Mouse (Mus musculus) 416B (cell line): ENCODE measurements at regions not wholly inside any gene's neighbourhood (a gene's known extent, or its start where the extent isn't known, plus 50 kb on each side); places are given as distances from the start of the nearest gene placed in this dataset.

Experiments
- DNase-seq: peaks from one replicate; pipeline ENCODE4 v3.0.0; 2011; ENCODE audit warnings: low read depth

DNA sequence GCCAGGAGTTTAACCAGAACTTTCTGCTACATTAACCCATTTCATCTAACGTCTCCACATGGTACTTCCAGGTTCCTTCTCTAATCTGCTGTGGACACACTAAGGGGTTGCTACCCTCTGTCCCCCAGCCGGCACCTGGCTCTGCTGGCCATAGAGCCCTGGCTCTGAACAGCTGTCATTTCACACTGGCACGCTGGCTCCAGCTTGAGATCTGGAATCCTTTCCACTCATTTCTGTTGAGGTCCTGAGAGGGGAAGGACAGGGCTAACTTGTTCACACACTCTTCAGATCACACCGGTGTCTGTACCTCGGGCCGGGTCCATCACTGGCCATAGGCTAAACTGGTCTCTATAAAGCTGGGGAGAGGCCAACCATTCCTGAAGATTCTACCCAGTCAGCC is 226.6 kb upstream of the Zfp637 start:
- no peak for DNase-seq

DNA sequence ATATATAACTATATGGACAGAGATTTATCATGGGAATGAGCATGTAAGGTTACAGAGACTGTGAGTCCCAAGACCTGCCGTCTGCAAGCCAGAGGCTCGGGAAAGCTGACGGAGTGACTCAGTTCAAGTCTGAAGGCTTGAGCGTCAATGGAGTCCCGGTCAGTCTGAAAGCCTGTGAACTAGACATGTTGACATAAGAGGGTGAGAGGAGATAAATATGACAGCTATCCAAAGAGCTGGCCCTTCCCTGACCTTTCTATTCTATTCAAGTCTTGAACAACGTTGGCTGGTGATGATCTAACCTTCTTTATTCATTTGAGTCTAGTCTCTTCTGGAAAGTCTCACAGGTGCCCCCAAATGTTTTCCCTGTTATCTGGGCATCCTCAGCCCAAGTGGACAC is 223.8 kb upstream of the Zfp637 start:
- no peak for DNase-seq

DNA sequence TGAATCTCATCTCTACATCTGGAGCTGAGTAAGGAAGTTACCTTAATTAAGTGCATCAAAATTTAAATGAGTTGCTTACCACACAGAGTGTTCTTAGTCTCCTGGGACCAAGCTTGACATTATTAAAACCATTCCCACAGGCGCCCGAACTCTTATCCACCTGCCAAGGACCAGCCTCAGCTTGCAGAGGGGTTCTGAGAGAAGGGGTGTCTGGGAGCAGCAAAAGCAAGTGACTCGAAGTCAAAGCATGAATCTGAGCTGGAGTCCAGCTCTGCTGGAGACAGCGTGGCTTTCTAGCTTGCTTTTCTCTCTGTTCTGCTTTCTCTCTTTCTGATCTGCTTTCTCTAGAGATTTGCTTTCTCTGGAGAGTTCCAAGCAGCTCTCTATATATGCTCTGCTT is 223.0 kb upstream of the Zfp637 start:
- no peak for DNase-seq

DNA sequence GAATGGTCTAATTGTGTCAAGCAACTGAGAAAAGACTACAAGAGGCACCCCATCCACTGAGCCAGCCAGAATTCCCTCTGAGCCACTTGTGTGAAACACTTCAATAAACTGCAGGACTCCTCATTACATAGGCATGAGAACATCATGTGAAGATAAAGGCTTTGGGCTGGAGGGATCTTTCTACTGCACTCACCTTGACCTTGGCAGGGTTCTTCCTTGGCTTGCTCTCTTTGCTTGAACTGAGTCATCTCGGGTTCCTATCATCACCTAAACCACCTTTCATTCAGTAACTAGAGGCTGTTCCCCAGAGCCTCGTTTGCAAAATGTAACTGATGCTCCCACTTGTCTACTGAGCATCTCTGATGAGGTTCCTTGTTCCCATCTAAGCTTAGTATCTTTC is 221.4 kb upstream of the Zfp637 start:
- no peak for DNase-seq

DNA sequence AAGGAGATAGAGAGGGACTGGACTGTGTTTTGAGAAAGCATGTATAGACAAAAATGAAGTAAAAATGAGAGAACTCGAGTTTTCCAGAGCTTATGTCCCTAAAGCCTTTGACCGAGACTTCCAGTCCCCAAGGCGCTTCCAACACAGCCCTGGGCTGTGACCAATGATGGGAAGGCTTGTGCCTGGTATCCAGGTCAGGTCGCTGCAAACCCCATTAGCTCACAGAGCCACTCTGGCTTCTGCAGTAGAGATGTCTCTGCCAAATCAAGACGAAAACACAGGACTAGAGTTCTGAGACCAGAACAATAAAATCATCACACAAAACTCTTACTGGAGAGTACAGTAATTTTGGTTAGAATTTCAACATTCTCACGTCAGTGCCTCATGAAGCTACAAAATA is 218.5 kb upstream of the Zfp637 start:
- DNase-seq, result no peak

GRCm38 (mm10) chr6:117622946-117623345 is 218.0 kb upstream of the Zfp637 start:
- no peak for DNase-seq

DNA sequence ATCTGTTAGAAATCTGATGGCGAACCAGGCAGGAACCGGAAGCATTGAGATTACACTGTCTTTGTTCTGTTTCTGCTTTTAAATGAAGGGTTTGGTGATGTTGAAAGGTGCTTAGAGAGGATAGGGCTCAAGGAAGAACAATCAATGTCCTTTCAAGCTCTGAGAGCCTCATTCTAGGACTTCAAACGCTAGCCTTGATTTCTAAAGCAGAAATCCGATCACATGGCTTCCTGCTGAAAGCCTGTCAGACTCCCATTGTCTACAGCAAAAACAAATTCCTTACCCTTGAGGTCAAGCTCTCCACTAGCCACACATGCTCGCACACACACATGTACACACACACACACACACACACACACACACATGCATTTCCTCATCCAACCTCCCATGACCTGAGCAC is 215.3 kb upstream of the Zfp637 start:
- DNase-seq, result no peak

- no peak for DNase-seq
Observed at GRCm38 (mm10) chr6:117627461-117627860, 213.5 kb upstream of the Zfp637 start.

DNA sequence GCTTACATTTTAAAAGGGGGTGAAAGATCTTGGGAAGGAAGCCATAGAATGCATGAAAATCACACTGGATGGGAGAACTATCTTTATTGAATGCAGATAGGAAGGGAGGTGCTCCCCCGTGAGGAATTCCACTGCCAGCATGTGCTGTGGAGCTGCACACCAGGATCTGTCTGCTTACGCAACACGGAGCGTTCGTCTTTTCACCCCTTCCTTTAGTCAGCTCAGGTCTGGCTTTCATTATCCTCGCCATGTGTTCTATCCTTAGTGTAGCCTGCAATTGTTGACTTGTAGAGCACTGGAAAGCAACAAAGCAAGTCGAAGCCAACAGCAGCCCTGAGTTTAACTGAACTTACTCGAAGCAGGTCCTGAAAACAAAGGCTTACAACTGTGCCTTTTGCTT is 194.4 kb upstream of the Zfp637 start:
- no peak for DNase-seq

DNA sequence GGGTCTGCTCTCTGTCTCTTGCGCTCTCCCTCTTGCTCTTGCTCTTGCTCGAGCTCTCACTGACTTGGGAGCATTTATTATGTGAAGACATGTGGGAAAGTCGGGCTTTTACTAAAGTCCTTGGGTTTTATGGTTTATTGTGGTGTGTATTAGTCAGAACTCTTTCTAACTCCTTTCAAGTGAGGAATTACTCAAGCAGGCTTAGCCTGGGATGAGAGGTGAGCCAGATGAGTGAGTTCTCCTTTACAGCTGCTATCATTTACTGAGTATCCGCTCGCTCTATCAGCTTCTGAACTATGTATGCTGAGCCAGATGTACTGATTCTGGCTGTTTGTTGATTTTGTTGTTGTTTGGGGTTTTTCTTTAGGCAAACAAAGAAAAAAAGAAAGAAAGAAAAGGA is 190.4 kb upstream of the Zfp637 start:
- DNase-seq, result no peak

- DNase-seq, result no peak
Observed at GRCm38 (mm10) chr6:117651551-117651950, 189.4 kb upstream of the Zfp637 start.

DNA sequence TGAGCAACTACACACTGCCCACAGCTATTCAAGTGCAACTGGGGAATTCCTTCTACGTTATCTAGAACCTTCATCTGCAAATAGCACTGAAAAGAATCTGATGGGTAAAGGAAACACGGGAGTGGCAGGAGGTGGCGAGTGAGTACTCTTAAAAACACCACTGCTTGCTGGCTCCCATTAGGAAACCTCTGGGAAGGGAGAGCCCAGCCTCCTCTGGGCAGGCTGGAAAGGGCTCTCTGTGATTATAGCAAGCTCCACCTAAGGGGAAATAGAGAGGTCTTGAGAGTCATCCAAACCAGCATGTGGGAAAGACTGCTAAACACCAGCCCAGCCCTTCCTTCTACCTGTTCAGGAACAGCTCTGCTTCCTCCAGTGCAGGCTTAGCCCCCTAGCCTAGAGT is 189.0 kb upstream of the Zfp637 start:
- no peak for DNase-seq

DNA sequence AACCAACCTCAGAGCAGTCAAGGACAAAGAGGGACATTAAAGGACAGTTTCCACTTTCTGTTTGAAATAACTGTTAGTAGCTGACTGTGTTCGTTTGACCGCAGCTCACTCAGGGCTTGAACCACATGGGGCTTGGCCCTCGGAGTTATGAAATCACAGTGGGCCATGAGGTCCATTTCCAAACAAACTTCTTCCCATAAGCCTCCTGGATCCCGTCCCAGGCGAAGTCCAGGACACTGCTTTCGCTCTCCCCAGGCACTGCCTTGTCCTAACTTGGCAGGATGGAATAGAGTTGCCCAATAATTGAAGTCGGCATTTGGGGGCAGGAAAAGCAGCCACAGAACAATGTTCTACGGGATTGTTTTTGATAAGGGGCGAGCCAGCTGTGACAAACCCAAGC is 188.1 kb upstream of the Zfp637 start:
- peak; percentile 24 for DNase-seq

DNA sequence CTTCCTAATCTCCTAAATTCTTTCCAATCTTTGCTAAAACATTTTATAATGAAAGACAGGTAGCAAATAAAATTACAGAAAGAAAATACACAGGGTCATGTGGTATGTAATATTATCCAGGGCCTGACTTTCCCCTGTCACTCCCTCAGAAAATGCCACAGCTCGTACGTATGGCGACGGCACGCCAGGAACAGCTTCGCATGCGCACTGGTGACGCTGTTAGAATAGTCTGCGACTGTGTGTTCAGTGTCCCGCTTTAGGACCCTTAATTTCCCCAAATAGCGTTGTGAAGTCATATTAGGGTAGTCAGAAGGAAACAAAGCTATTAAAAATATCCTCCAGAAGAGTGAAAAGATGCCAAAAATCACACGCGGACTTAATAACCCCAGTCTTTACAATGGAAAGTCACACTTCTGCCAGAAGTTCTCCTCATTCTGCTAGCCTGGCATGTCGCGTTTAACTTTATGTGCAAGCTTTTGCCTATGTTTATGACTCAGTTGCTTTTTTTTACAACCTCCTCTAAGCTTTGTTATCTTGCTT is 187.0 kb upstream of the Zfp637 start:
- DNase-seq, result no peak

GRCm38 (mm10) chr6:117655986-117656385 is 185.0 kb upstream of the Zfp637 start:
- no peak for DNase-seq

GRCm38 (mm10) chr6:117660576-117660975 is 180.4 kb upstream of the Zfp637 start:
- DNase-seq, result peak; percentile 76

- no peak for DNase-seq
Observed at GRCm38 (mm10) chr6:117662635-117663034, 178.3 kb upstream of the Zfp637 start.

DNA sequence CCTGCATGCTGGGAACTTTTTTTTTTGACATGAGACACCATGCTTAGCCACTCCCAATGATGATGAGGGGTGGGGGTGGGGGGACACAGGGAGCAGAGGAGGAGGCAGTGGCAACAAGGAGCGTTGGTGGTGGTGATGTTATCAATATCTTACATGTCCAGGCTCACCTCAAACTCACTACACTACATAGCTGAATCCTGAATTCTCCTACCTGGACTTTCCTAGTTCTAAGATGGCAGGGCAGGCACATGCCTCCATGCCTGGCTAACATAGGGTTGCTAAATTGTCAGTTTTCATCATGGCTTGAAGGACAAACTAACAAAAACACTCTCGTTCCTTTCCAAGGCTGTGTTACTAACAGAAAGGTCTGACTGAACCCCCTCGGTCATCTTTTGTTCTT is 170.6 kb upstream of the Zfp637 start:
- no peak for DNase-seq

- no peak for DNase-seq
Observed at GRCm38 (mm10) chr6:117670792-117671525, 170.0 kb upstream of the Zfp637 start.

- DNase-seq, result peak; percentile 96
Observed at GRCm38 (mm10) chr6:117675059-117675800, 165.8 kb upstream of the Zfp637 start.

- peak; percentile 98 for DNase-seq
Observed at GRCm38 (mm10) chr6:117676064-117676821, 164.7 kb upstream of the Zfp637 start.

GRCm38 (mm10) chr6:117677062-117677461 is 163.9 kb upstream of the Zfp637 start:
- peak; percentile 51 for DNase-seq

DNA sequence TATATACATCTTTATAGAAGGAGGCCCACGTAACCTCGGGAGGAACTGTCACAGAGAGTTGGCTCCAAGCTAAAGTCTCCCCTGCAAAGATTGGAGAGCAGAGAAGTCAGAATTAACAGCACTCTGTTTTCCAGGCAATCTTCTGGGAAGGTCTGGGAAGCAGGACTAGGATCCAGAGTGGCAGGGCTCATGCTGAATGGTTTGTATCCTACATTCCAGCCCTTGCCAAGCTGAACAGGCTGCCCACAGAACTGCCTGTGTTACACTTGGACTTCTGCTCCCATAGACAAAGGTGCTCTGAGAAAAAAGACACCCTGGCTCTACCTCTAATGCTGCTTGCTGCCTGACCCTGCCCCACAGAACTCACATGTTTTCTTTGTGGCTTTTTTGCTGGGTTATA is 163.2 kb upstream of the Zfp637 start:
- no peak for DNase-seq
